Mouse (Mus musculus): Measurements from ENCODE around the gene Lig1.
"Not testable (repeated sequence)": the region's sequence is repeated elsewhere in the genome, so short reads cannot be mapped to it uniquely, and the experiment has no call there.

Lig1 gene

GRCm38 (mm10) chr7:13277081-13277480 lies at the start of gene Lig1:
Lig1 (plus strand) TSS chr7:13277283.
- no peak for DNase-seq (ENCODE audit: low spot score)

GRCm38 (mm10) chr7:13260746-13261700 lies 16.1 kb upstream of the Lig1 start:
- no peak for DNase-seq (ENCODE audit: low spot score)

- no peak for DNase-seq (ENCODE audit: low spot score)
These were observed 13.2 kb upstream of the Lig1 start for GRCm38 (mm10) chr7:13263851-13264250.

GRCm38 (mm10) chr7:13264396-13264795 lies 12.7 kb upstream of the Lig1 start:
- no peak for DNase-seq (ENCODE audit: low spot score)

GRCm38 (mm10) chr7:13268749-13269260 lies 8.3 kb upstream of the Lig1 start:
- no peak for DNase-seq (ENCODE audit: low spot score)

GRCm38 (mm10) chr7:13269394-13269793 lies 7.7 kb upstream of the Lig1 start:
- no peak for DNase-seq (ENCODE audit: low spot score)

- no peak for DNase-seq (ENCODE audit: low spot score)
These were observed 5.4 kb upstream of the Lig1 start for GRCm38 (mm10) chr7:13271704-13272103.

- DNase-seq (ENCODE audit: low spot score) = no peak
These were observed 750 bp downstream of the Lig1 start for GRCm38 (mm10) chr7:13277833-13278232.

- peak; percentile 83 for DNase-seq (ENCODE audit: low spot score)
These were observed 1.3 kb downstream of the Lig1 start, which contains the start of gene Zswim9 for GRCm38 (mm10) chr7:13278308-13278891. Zswim9 (minus strand) TSS chr7:13278721.

GRCm38 (mm10) chr7:13278957-13279356 lies 1.9 kb downstream of the Lig1 start:
- not testable (repeated sequence) for DNase-seq (ENCODE audit: low spot score)

GRCm38 (mm10) chr7:13288621-13289020 lies 11.5 kb downstream of the Lig1 start:
- no peak for DNase-seq (ENCODE audit: low spot score)

- DNase-seq (ENCODE audit: low spot score) = no peak
These were observed 13.1 kb downstream of the Lig1 start for GRCm38 (mm10) chr7:13290041-13290675.

GRCm38 (mm10) chr7:13291370-13291769 lies 14.3 kb downstream of the Lig1 start:
- no peak for DNase-seq (ENCODE audit: low spot score)

- no peak for DNase-seq (ENCODE audit: low spot score)
These were observed 17.1 kb downstream of the Lig1 start for GRCm38 (mm10) chr7:13293878-13294855.

GRCm38 (mm10) chr7:13295256-13295655 lies 18.2 kb downstream of the Lig1 start:
- DNase-seq (ENCODE audit: low spot score) = no peak

GRCm38 (mm10) chr7:13297636-13298035 lies 20.6 kb downstream of the Lig1 start:
- DNase-seq (ENCODE audit: low spot score) = no peak

GRCm38 (mm10) chr7:13298821-13299220 lies 21.7 kb downstream of the Lig1 start:
- DNase-seq (ENCODE audit: low spot score) = no peak

GRCm38 (mm10) chr7:13301643-13302042 lies 24.6 kb downstream of the Lig1 start:
- no peak for DNase-seq (ENCODE audit: low spot score)

- no peak for DNase-seq (ENCODE audit: low spot score)
These were observed 25.7 kb downstream of the Lig1 start for GRCm38 (mm10) chr7:13302780-13303179.

- no peak for DNase-seq (ENCODE audit: low spot score)
These were observed 26.3 kb downstream of the Lig1 start for GRCm38 (mm10) chr7:13303372-13303771.

GRCm38 (mm10) chr7:13309407-13309806 lies 32.3 kb downstream of the Lig1 start:
- no peak for DNase-seq (ENCODE audit: low spot score)
